19 mouse cellular contexts compared by ENCODE assay signal in the genomic region with DNA sequence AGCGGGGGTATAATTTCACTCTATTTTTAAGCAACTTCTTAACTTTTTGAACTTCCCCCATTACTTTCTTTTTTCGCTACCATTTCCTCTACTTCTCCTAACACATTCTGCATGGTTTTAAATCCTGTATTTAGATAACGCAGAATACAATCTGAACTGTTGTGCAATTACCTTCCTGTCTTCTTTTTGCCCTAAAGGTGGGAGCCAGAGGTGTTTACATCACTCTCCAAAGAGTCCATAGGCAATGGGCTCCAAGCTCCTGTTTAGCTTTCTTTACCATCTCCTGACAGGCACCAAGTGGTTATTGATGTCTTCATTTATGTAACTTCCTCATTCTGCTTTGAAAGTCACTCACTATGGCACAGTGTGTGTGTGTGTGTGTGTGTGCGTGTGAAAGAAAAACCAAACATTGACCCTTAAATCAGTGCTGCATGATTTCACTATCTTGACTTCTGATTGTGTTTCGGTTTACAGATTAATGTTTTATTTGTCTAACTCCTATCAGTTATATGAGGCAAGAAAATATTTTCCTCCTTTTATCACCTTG. TPM values are rescaled to one million over a fixed set of nuclear protein-coding genes. Genes with fewer than 3 reads are reported as not detected.
DNase-seq lines count a peak whose midpoint lies in the region; ATAC-seq and TF ChIP-seq lines count a peak whose summit lies in the region.
"Had no signal": no experiment of that assay in that cellular context is flagged by ENCODE, and none has a peak within 500 bp of the region (broad histone marks: within the 10 kb centered on the region; RNA-seq: fewer than 3 reads in every experiment).

No protein-coding gene starts in this region.

- H3K4me1 ChIP-seq in lung, postnatal 0 days (ENCODE audit: insufficient read depth, low read depth, low read length), result no peaks in the 10 kb centered on the region
- H3K4me1 ChIP-seq in G1E (ENCODE audit: insufficient read depth, low read depth, low read length), result peaks cover 3% of the 10 kb centered on the region; the same call in 1 of the 2 replicates
- no peaks in the 10 kb centered on the region for H3K4me1 ChIP-seq in midbrain, embryonic 16.5 days (ENCODE audit: control insufficient read depth, insufficient read depth, low read length)
- no peaks in the 10 kb centered on the region for H3K4me1 ChIP-seq in stomach, postnatal 0 days (replicated peaks; ENCODE audit: control insufficient read depth, insufficient read depth)
- H3K4me1 ChIP-seq: hindbrain, embryonic 13.5 days had no signal

- ATAC-seq in lung, postnatal 0 days, result no peak
- ATAC-seq in G1E (ENCODE audit: extremely low read depth, insufficient number of reproducible peaks, low FRiP score, poor library complexity, severe bottlenecking), result peak; percentile 31; the same call in 1 of the 2 replicates
- peak; percentile 60 to 67 for ATAC-seq in hematopoietic stem cell, adult 5-6 weeks (replicated peaks in 1 of 2; ENCODE audit: insufficient read depth in 1 of 2, low FRiP score in 2 of 2, low TSS enrichment in 1 of 2, low read depth in 1 of 2, poor library complexity in 2 of 2, severe bottlenecking in 2 of 2)
- peak; percentile 80 for ATAC-seq in neutrophil, adult 5-6 weeks (ENCODE audit: extremely low read depth, insufficient number of reproducible peaks, low FRiP score, poor library complexity, severe bottlenecking)
- ATAC-seq in midbrain, embryonic 16.5 days, result no peak
- ATAC-seq in stomach, postnatal 0 days (ENCODE audit: low FRiP score, low TSS enrichment), result no peak

- no peaks in the 10 kb centered on the region for H3K36me3 ChIP-seq in lung, postnatal 0 days (ENCODE audit: insufficient read depth, low read length)
- H3K36me3 ChIP-seq in G1E (replicated peaks), result peaks cover 79% of the 10 kb centered on the region
- no peaks in the 10 kb centered on the region for H3K36me3 ChIP-seq in midbrain, embryonic 16.5 days (ENCODE audit: control insufficient read depth, insufficient read depth, low read length)
- H3K36me3 ChIP-seq in stomach, postnatal 0 days (ENCODE audit: control insufficient read depth, insufficient read depth, low read length), result no peaks in the 10 kb centered on the region
- H3K36me3 ChIP-seq: heart, embryonic 12.5 days had no signal

- TF ChIP-seq CTCF in lung, postnatal 0 days (IDR thresholded peaks at IDR 0.05), result no peak
- TF ChIP-seq CTCF in G1E (IDR thresholded peaks at IDR 0.05; ENCODE audit: low read depth, low read length), result no peak
- TF ChIP-seq CTCF in stomach, postnatal 0 days (IDR thresholded peaks at IDR 0.05; ENCODE audit: low read depth), result no peak

- no peaks in the 10 kb centered on the region for H3K27me3 ChIP-seq in lung, postnatal 0 days (replicated peaks; ENCODE audit: insufficient read depth, low read length)
- no peaks in the 10 kb centered on the region for H3K27me3 ChIP-seq in G1E (ENCODE audit: insufficient read depth, low read length)
- no peaks in the 10 kb centered on the region for H3K27me3 ChIP-seq in midbrain, embryonic 16.5 days (ENCODE audit: control insufficient read depth, insufficient read depth, low read depth, low read length)
- no peaks in the 10 kb centered on the region for H3K27me3 ChIP-seq in stomach, postnatal 0 days (ENCODE audit: control insufficient read depth, insufficient read depth, low read length)
- H3K27me3 ChIP-seq: heart, embryonic 12.5 days; hindbrain, embryonic 13.5 days; megakaryocyte, embryonic 14.5 days had no signal

- DNase-seq in lung, postnatal 0 days (ENCODE audit: low spot score), result peak; percentile 30
- DNase-seq in lung, postnatal 25 days (ENCODE audit: low spot score), result no peak
- no peak for DNase-seq in G1E (ENCODE audit: low spot score)
- DNase-seq in cerebellum, postnatal 25 days, result no peak
- DNase-seq in stomach, postnatal 0 days (ENCODE audit: low spot score), result no peak
- DNase-seq: cerebellum, postnatal 36 days; gastrocnemius, adult 2 months; heart, postnatal 14 days; kidney, adult 8-10 months; kidney, postnatal 25 days; lung, adult 2 months; midbrain, embryonic 14.5 days; thymus, adult 18-20 months had no signal

- no peaks in the 10 kb centered on the region for H3K9me3 ChIP-seq in lung, postnatal 0 days (ENCODE audit: low read length)
- H3K9me3 ChIP-seq in G1E (replicated peaks), result no peaks in the 10 kb centered on the region
- no peaks in the 10 kb centered on the region for H3K9me3 ChIP-seq in midbrain, embryonic 16.5 days (replicated peaks; ENCODE audit: control insufficient read depth, low read length, poor library complexity, severe bottlenecking)
- no peaks in the 10 kb centered on the region for H3K9me3 ChIP-seq in stomach, postnatal 0 days (ENCODE audit: control insufficient read depth, low read length)
- H3K9me3 ChIP-seq: heart, embryonic 12.5 days; hindbrain, embryonic 13.5 days; megakaryocyte, embryonic 14.5 days had no signal

- no peak overlapping the region for H3K4me2 ChIP-seq in lung, postnatal 0 days (replicated peaks; ENCODE audit: low read depth, low read length)
- no peak overlapping the region for H3K4me2 ChIP-seq in midbrain, embryonic 16.5 days (ENCODE audit: low read length)
- H3K4me2 ChIP-seq in stomach, postnatal 0 days (replicated peaks; ENCODE audit: low read depth), result no peak overlapping the region
- H3K4me2 ChIP-seq: heart, embryonic 12.5 days; hindbrain, embryonic 13.5 days had no signal

- no peak overlapping the region for H3K27ac ChIP-seq in lung, postnatal 0 days (ENCODE audit: low read length)
- H3K27ac ChIP-seq in midbrain, embryonic 16.5 days (ENCODE audit: low read length), result no peak overlapping the region
- H3K27ac ChIP-seq in stomach, postnatal 0 days (replicated peaks), result no peak overlapping the region
- H3K27ac ChIP-seq: gastrocnemius, adult 2 months; hindbrain, embryonic 13.5 days had no signal

- H3K4me3 ChIP-seq in lung, postnatal 0 days (ENCODE audit: low read depth, low read length), result no peak overlapping the region
- no peak overlapping the region for H3K4me3 ChIP-seq in G1E (ENCODE audit: low read depth, low read length)
- H3K4me3 ChIP-seq in midbrain, embryonic 16.5 days (ENCODE audit: low read depth, low read length), result no peak overlapping the region
- no peak overlapping the region for H3K4me3 ChIP-seq in stomach, postnatal 0 days (ENCODE audit: low read depth, low read length)
- H3K4me3 ChIP-seq: gastrocnemius, adult 2 months; heart, embryonic 12.5 days; hindbrain, embryonic 13.5 days had no signal

- no peak for TF ChIP-seq EP300 in lung, postnatal 0 days (IDR thresholded peaks at IDR 0.05)
- TF ChIP-seq EP300 in stomach, postnatal 0 days (optimal IDR thresholded peaks at IDR 0.05), result no peak

- 59% methylated on average over 5 of the region's 5 CpGs for WGBS in lung, postnatal 0 days
- 92% methylated on average over 5 of the region's 5 CpGs for WGBS in midbrain, embryonic 16.5 days
- 62% methylated on average over 5 of the region's 5 CpGs for WGBS in stomach, postnatal 0 days

- no peak overlapping the region for H3K9ac ChIP-seq in lung, postnatal 0 days (replicated peaks; ENCODE audit: low read depth)
- H3K9ac ChIP-seq in midbrain, embryonic 16.5 days (ENCODE audit: low read depth, low read length), result no peak overlapping the region
- no peak overlapping the region for H3K9ac ChIP-seq in stomach, postnatal 0 days (ENCODE audit: low read length)
- H3K9ac ChIP-seq: heart, embryonic 12.5 days; hindbrain, embryonic 13.5 days had no signal

RNA-seq across cellular contexts. Expression of gene Fbxo48, which starts 27.1 kb away (rescaled TPM):
- polyA plus RNA-seq in lung, postnatal 0 days (2015; fragmentation: Nextera tagmentation; extraction: Ambion mirVana), result 0.11 and 0.20 TPM in 2 replicates
- 34.1 and 48.9 TPM in 2 replicates for total RNA-seq in G1E (2014; fragmentation: Nextera tagmentation)
- 16.0 and 18.7 TPM in 2 replicates for total RNA-seq in G1E (2017)
- 0.76 and 1.3 TPM in 2 replicates for polyA plus RNA-seq in G1E (2012)
- 6.0 and 11.5 TPM in 2 replicates for total RNA-seq in hematopoietic stem cell, adult 5-6 weeks (2017)
- 3.0 and 3.8 TPM in 2 replicates for total RNA-seq in neutrophil, adult 5-6 weeks (2017)
- 0.19 and 0.48 TPM in 2 replicates for polyA plus RNA-seq in midbrain, embryonic 16.5 days (2015; fragmentation: Nextera tagmentation; extraction: Ambion mirVana)
- 0.21 and 0.35 TPM in 2 replicates for polyA plus RNA-seq in stomach, postnatal 0 days (2015; fragmentation: Nextera tagmentation; extraction: Ambion mirVana)

Comparison
In these comparisons a context has a peak if more than half of its experiments do, and no peak if none do; other contexts are left out.
1. ATAC-seq: peak in G1E (single experiment), hematopoietic stem cell, adult 5-6 weeks (2 of 2) and neutrophil, adult 5-6 weeks (single experiment); none in lung, postnatal 0 days (single experiment), midbrain, embryonic 16.5 days (single experiment) and stomach, postnatal 0 days (single experiment).